Mouse (Mus musculus): ENCODE results near the gene Cdca7.
A peak's percentile ranks its signal among the peaks of the same experiment; 100 is the strongest.

The Cdca7 gene

DNA sequence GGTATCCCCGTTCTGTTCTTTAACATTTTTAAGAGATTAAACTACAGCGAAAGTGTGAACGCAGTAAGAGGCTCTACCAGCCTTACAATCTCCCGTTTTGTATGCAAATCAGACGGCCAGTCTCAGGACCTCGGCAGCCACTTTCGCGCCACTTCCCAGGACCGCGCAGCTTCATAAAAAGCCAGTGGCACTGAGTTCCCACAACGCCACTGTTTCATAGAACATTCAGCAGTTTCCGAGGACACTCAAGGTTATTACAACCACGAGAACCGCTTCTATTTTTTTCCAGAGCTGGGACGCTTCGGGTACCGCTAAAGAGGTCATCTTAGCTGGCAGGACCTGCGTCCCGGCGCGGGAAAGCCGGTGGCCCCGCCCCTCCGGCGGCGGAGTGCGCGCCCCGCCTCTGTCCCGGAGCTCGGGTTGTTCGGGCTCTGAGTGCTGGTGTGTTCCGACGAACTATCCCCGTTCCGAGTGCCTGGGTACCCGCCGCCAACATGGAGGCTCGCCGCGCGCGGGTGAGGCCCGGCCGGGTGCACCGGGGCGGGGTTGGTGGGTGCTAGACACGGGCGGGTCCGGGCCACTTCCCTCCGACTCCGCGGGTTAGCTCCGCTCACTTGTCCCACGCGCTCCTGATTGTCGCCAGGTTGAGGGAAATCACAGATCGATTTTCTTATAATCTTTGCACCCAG is at the start of gene Cdca7:
TSS of gene Cdca7 (plus strand) at position 363 of the 689 bp plus-strand sequence.
- peak; percentile 43 to 46 for DNase-seq

DNA sequence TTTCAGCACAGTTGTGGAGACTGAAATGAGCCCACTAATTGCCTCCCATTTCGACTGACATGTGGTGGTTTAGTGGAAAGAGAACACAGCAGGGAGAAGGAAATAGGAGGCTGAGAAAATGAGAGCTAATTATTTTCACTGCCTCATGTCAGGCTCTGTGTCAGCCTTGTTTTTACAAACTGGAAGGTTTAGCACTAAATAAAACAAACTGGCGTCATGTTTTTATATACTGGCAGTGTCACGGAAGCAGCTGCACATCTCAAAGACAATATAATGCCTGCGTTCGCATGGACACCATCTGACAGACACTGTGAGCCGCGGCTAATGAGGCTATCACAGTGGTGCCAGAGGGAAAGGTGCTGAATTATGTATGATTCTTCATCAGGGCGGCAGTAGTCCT is 49.2 kb upstream of the Cdca7 start:
- no peak for DNase-seq

DNA sequence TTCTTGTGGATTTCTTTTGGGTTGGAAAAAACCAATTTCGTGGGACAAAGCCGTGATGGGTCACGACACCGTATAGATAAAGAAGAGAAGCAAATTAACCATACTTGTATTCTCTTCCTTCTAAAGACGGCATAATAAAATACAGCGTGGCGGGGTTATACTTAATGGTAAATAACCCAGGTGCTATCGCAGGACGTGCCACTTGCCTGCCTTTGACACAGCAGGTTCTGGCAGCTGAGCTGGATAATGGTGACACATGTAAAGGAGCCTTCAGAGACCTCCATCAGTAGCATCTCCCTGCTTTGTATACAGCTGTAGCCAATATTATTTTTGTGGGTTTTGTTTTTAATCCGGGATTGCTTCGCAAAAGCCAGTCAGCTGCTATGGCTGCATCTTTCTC is 48.7 kb upstream of the Cdca7 start:
- DNase-seq, result no peak

DNA sequence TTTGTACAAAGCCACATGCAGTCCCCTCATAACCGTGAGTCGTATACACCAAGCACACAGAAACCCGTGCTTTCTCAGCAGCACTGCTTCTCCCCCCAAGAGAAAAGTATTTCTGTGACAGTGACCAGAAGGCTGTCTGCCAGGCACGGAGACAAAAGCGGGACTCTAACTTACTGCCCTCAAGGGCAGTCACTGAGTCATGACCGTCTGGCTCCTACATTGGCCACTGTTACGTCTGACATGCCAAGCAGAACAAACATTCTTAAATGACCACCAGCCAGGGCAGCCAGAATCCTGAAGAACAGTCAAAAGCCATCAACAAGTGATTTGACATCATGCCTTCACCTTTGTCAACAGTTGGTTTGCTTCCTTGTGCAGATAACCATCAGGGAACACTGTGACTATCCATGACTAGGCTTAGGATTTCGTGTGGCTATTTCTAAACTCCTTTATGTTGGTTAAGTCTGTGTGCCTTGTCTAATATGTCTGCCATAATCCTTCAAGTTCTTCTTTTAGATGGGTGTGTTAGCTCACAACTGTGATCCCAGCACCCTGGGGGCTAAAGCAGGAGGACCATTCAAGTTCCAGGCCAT is 36.9 kb upstream of the Cdca7 start:
- DNase-seq, result no peak

DNA sequence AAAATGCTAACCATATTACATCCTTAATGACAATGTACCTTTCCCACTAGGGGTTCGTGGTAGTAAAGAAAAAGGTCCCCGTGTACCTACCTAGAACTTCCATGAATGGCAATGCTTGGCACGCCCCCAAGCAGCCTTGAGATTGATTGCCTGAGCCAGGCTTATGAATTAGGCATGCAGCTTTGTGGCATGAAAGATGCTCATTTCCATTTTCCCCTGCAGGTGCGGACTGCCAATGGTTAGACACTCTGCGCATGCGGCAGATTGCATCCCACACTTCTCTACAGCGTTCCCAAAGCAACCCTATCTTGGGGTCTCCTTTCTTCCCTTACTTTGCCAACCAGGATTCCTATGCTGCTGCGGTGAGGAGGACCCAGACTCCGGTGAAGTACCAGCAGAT is 34.9 kb upstream of the Cdca7 start:
- DNase-seq, result no peak

DNA sequence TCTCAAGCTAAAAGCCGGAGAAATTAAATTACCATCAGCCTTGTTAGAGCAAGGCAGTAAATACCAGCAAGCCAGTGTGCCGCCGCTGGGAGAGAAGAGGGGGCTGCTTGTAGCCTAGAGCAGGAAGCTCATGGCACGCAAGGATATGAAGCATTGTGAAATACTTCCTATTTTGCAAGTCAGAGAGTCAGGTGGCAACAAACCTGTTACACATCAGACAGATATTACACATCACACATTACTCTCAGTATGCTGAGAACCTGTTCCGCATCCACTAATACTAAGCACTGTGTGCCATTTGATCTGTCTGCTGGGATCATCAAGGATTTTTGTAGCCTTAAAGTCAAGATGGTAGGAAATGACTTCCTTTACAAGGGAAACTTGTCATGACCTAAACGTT is 33.1 kb upstream of the Cdca7 start:
- no peak for DNase-seq

DNA sequence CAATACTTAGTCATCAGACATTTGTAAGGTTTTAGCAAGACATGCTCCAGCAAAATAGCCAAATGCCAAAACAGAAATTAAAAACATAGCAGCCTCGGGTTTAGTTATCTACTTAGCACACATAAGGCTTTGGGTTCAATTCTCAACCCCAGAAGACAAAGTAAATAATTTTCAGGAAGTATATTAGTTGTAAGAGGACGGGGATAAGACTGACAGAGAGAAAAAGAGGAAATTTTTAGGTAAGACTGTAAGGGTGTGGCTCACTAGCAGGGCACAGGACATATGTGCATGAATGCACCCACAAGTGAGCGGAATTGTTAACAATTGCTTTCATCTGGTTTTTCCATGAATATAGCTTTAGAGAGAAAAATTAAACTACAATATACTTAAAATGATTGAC is 32.0 kb upstream of the Cdca7 start:
- no peak for DNase-seq

DNA sequence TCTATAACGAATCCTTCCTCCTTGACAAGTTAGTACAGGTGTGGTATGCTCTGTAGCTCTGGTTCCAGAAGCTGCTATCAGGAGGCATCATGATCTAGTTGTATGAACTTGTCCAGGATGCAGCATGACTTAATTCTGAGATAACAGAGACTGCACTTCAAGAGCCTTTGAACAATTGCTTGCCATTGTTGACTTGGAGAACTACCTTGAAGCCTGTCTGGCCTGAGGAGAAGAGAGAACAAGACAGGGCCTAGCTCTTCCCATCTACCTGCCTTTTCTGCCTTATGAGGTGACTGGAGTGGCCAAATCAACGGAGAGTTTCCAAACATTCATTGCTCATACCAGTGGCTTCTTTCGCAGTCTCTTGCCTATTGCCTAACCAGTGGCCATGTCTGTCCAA is 29.9 kb upstream of the Cdca7 start:
- DNase-seq, result no peak

DNA sequence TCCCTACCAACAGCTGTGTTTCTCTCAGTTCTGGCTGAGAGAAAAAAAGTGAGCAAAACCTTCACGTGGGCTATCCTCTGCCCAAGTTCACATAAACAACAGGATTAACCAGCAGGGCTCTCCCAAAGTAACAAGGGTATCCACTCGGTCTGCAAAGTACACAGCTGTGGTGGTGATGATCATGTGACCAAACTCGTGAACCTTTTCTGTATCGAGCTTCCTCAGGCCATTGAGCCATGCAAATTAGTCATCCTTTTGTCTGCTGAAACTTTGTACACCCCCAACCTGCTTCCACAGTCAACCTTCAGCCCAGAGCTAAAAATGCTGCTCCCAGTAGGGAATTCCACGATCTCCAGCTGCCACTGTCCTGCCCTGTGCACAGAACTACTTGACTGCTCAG is 29.3 kb upstream of the Cdca7 start:
- DNase-seq, result no peak

DNA sequence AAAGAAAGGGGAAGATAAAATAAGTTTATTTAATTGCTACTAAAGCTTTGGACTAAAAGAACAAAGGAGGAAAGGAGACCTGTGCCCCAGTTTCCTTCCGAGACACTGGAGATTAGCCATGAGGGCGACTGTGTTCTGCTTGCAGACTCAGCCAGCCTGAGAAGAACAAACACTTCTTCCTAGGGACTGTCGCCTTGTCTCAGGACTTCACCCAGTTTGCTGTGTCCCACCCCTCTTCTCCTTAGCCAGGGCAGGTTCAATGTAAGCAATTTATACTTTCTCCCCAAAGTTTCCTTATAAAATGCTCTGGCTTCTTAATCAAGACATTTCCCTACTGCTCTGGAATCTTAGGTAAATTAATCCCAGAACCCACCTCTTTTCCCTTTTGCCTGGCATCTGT is 22.4 kb upstream of the Cdca7 start:
- DNase-seq, result no peak

DNA sequence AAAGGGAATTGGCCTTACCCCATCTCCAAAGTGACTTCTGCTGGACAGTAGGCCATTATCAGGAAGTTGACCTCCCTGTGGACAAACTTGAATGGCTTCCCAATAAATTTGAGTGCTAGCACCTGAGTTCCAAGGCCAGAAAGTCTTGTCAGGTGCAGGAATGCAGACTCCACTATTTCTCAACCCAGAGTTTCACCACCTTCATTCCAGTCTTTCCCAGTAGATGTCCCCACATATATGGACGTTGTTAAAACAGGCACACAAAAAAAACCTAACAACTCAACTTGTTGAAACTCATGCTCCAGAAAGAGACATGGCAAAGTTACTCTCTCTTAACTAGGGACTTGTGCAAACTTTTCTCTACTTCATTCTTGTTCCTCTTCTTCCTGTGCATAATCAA is 19.8 kb upstream of the Cdca7 start:
- no peak for DNase-seq

DNA sequence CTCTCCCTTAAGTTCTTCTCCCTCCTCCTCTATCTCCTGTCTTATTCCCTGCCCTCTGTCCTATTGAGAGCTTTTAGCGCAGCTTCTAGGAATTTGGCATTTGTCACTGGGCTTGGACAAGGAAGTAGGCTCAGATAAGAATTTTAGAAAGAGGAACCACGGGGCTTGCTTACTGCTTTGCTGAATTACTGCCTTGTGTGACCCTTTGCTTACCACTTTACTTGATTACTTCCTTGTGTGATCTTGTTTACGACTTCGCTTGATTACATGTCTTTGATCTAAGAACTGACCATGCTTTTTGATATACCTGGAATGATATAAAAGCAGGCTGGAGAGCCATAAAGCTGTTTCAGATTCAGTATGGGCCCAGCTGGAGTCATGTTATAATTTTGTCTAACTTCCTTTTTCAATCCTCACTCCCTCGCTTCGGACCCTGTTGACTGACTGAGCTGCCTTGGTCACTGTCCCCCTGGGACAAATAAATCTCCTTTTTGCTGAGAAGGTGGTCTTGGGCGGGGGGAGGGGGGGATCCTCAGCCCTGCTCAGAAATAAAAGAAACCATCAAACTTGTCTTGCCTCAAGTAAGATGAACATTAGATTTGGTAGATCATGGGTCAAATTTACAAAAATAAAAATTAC is 11.5 kb upstream of the Cdca7 start:
- no peak for DNase-seq

DNA sequence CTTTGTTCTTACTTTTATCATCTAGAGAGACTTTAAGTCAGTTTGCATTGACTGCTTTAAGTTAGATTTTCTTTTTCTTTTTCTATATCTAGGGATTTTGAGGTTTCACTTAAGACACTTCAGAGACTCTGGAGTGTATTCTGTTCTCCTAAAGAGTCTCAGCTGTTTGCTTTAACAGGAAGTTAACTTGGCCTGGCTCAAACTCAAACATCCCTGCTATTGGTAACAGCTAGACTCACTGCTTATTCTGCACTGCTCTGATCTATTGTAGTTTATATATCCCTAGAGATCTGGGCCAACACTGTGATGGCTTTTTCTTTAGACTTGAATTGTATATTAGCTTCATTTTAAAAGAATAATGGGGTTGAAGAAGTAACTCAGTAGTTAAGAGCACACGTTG is 8.4 kb upstream of the Cdca7 start:
- DNase-seq, result no peak

DNA sequence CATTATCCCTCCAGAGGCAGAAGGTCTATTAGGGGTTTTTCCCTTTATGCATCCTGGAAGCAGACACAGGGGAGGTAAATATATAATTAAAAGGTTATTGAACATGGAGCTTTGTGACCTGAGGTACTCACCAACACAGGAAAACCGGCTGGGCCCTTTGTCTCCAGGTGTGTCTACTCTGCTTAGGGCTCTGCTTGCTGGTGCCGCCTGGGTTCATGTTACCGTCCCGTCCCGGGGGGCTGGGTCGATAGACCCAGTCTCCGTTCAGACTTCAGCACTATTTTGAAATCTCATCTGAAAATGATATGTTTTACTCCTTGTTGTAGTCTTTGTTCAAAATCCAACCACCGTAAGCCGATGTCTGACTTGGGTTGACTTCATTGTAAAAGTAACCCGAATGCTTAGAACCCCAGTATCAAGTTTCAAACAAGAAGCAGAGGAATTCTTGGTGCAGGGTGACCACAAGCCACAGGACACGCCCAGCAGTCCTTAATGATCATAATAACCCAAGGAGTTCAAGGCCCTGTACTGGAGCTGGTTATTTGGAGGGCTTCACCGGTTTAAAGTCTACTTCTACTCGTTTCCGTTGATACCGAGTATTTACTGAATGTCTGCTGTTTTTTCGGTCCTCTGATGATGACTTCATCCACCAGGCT is 4.4 kb upstream of the Cdca7 start:
- DNase-seq, result no peak

DNA sequence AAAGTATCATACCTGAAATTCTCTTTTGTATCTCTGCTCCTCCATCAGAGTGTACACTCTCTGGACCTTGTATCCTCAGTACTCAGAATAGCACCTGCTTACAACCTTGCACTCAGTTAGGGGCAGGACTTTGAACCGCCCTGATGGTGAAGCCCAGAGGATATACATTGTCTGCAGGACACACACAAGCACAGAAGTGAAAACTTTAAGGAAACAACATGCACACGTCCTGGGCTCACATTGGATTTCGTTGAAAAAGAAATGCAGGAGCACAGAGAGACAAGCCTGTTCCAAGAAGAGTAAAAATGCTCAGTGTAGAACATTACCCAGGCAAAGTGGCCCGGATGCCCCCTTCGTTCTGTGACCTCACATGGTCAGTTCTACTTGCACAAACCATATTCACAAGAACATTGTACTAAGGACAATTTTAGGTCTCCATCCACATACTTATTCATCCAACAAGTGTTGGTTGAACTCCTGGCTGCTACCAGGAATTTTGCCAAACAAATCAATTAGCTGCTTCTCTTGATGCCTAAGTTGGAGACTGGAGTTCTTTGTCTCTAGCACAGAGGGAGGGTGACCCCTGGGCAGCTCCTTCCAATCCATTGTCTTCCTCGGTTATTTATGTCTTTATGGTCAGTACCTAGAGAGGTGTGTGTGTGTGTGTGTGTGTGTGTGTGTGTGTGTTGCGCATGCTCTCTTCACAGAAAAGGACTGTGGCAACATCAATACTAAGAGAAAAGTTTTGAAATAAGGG is 1.2 kb upstream of the Cdca7 start:
- DNase-seq, result no peak

DNA sequence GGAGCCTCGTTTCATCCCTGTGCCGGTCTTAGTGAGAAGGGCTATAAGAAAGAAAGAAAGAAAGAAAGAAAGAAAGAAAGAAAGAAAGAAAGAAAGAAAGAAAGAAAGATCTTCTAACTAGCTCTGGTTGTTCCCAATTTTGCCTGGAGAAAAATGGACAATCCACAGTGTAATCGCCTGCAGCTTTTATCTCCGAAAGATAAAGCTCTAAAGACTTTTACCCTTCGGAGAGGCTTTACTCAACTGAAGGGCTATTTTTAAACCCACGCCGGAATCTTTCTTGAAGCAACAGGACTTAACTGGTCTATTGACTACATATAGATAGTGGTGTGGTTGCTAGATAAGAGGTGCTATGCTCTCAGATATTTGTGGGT is 549 bp upstream of the Cdca7 start:
- no peak for DNase-seq

DNA sequence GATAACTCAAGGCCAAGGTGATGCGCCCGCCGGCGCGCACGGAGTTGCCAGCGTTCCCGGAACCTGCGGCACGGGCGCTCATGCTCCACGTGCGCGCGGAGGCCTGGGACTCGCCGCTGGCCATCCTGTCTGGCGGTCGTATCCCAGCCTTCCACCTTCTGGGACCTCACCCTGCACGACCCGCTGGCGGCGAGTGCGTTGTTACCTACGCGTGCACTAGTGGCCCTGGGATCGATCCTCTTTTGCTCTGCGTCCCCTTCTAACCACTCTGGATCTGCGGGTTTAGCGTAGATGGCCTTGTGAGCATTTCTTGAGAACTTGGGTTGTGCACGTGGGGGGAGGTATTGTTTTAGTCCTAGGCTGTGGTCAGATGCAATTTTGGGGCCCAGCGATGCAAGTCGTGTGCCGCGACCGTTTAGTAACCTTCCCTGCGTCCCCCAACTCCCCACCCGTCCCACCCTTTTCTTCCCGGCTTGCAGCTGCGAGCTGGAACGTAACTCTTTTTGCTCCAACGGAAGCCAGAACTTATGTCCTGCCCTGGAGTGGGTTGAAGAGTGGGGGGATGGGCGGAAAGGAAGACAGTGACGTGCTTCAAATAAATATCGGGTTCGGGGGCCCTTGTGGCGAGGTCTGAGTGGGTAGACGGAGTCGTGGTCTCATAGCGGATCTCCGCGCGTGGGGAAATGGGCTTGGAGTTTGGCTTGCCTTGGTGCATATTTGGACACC is 690 bp downstream of the Cdca7 start:
- DNase-seq, result peak; percentile 2 to 19

DNA sequence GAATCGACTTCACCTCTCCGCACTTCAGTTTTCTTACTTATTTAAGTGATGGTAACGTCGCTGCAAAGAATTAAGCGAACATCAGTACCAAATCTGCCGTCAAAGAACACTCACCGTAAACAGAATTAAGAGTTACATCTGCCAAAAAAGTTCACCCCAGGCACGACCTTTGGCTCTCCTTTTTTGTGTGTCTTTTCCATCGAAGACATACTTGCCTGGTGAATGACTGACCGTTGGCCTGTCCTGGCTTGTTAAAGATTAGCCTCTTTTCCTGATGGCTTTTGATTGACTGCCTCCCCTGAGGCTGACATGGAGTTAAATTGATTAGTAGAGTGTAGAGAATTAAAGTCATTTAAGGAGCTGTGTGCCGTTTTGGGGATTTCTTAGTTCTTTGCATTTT is 1.3 kb downstream of the Cdca7 start:
- no peak for DNase-seq

DNA sequence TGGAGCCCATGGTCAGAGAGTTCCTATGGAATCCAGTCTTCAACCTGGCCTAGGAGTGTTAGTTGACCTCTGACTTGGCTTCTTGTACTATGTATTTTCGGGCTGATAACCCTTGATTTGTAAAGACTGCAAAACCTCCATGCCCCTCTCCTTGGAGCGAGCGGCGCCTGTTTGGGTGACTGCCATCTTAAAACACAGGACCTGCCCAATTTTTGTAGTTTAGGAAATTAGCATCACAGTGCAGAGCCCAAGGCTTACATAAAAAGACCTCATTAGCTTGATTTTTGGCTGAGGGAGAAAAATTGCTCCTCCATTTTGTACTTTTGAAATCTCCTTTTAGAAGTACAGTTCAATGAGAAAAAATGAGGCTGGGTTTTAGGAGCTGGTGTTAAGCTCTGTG is 2.2 kb downstream of the Cdca7 start:
- no peak for DNase-seq

DNA sequence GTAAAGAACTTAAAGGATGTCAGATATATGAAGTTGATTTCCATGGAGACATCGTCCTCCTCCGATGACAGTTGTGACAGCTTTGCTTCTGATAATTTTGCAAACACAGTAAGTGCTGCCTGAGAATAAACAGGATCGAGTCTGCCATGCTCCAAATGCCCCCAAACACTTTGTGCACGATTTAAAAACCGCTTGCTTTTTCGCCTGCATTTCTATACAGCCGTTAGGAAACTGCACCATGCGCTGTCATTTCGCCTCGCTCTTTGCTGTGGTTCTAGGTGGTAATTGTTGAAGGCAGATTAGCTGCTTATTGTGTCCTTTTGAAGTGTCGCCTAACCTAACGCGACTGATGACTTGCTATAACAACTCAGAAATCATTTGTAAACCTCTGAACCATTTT is 3.0 kb downstream of the Cdca7 start:
- DNase-seq, result no peak

DNA sequence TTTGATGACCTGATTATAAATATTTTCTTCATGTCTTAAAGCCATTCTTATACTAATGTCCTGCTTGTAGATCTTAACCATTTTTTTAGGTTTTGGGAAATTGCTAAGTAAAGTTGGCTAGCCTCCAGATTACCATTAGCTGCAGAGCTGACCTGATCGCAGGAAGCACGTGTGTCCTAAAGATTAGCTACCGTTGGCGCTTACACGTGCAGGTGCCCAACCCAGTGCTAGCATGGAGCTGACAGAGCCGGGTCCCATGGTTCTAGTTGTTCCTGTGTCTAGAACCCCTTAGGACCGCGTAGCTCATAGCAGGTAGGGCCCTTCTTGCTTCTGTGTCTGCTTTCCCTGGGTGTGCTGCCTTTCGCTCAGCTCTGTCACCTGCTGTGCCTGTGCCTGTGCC is 3.9 kb downstream of the Cdca7 start:
- DNase-seq, result no peak

DNA sequence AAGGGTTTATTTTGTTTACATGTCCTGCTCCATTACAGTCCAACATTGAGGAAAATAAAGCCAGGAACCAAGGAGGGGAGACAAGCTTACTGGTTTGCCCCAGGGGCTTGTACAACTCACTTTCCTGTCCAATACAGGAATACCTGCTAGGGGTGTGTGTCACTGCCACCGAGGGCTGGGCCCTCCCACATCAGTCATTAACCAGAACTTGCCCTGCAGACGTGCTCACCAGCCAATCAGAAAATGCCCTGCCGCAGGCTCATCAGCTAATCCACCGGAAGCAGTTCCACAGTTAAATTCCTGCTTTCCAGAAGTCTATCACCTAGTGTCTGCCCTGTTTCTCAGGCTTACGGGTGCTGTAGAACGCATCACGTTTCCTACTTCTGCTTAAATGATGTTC is 15.7 kb downstream of the Cdca7 start:
- no peak for DNase-seq

DNA sequence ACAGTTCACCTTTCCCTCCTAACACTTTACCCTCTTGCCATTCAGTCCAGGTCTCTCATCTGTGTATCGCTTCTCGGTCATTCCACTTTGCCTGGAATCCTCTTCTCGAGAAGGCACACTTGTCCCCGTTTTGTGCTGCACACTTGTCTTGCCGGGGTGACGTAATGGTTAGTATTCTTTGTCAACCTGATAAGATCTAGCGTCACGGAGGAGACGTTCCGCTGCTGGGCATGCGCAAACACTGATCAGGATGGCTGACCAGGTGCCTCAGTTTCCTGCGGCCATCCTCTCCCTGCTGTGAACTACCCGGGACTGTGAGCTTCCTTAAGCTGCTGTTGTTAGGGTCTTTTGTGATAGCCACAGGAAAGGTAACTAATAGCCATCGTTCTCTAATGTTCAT is 17.1 kb downstream of the Cdca7 start:
- no peak for DNase-seq

Data from cerebellum, postnatal 36 days (tissue).